ENCODE assay signal across 10 mouse cellular contexts in the genomic region with DNA sequence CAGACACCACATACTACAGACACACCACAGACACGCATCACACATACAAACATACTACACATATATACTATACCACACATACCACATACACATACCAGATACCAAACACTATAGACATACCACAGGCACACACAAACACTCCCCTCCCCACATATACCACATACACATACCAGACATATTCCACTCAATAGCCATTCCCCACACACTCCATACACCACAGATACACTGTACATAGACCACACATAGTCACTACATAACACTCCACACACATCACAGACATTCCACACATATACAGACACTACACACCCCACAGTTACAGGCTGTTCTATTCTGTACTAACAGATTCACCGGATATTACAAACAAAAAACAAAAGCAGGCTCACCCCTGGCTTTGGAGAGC. TPM values are rescaled to one million over a fixed set of nuclear protein-coding genes. Genes with fewer than 3 reads are reported as not detected.
A peak's percentile ranks its signal among the peaks of the same experiment; 100 is the strongest.
DNase-seq lines count a peak whose midpoint lies in the region; ATAC-seq and TF ChIP-seq lines count a peak whose summit lies in the region.
"Had no signal": no experiment of that assay in that cellular context is flagged by ENCODE, and none has a peak within 500 bp of the region (broad histone marks: within the 10 kb centered on the region; RNA-seq: fewer than 3 reads in every experiment).

No protein-coding gene starts in this region.

- peak overlapping the region; percentile 59 for H3K9ac ChIP-seq in lung, embryonic 16.5 days (ENCODE audit: low read length)
- H3K9ac ChIP-seq in limb, embryonic 13.5 days, result 0 out of 2 replicates have a peak overlapping the region, but pooled peaks have one; percentile 21
- H3K9ac ChIP-seq in stomach, postnatal 0 days (ENCODE audit: low read length), result no peak overlapping the region
- H3K9ac ChIP-seq: liver, embryonic 13.5 days had no signal

- no peak for TF ChIP-seq CTCF in cerebellum, adult 2 months (IDR thresholded peaks at IDR 0.05; ENCODE audit: borderline replicate concordance, insufficient read depth, low read depth, low read length)
- TF ChIP-seq CTCF in stomach, postnatal 0 days (IDR thresholded peaks at IDR 0.05; ENCODE audit: low read depth), result no peak

- ATAC-seq in lung, embryonic 16.5 days (ENCODE audit: low read depth), result no peak
- ATAC-seq in limb, embryonic 13.5 days (ENCODE audit: low FRiP score, low read depth), result no peak
- ATAC-seq in stomach, postnatal 0 days (ENCODE audit: low FRiP score, low TSS enrichment), result no peak
- no peak for ATAC-seq in granulocyte monocyte progenitor cell, adult 5-6 weeks (replicated peaks; ENCODE audit: poor library complexity, severe bottlenecking)

- peak overlapping the region; percentile 77 for H3K4me2 ChIP-seq in lung, embryonic 16.5 days (ENCODE audit: low read depth, low read length)
- peak overlapping the region; percentile 55 for H3K4me2 ChIP-seq in limb, embryonic 13.5 days (replicated peaks)
- peak overlapping the region; percentile 50 for H3K4me2 ChIP-seq in stomach, postnatal 0 days (replicated peaks; ENCODE audit: low read depth)
- H3K4me2 ChIP-seq: liver, embryonic 13.5 days had no signal

- TF ChIP-seq EP300 in stomach, postnatal 0 days (optimal IDR thresholded peaks at IDR 0.05), result no peak

- TF ChIP-seq POLR2A in cerebellum, adult 2 months (IDR thresholded peaks at IDR 0.05; ENCODE audit: borderline replicate concordance, insufficient read depth, low read length), result no peak

- no peak for DNase-seq in cerebellum, adult 2 months
- no peak for DNase-seq in cerebellum, adult 11-12 months
- DNase-seq in lung, postnatal 4 days, result no peak
- DNase-seq in stomach, postnatal 0 days (ENCODE audit: low spot score), result no peak
- no peak for DNase-seq in embryo, embryonic 10.5 days (ENCODE audit: low spot score)
- DNase-seq: cerebellum, postnatal 25 days; liver, embryonic 13.5 days had no signal

- H3K4me1 ChIP-seq in cerebellum, adult 2 months (ENCODE audit: control insufficient read depth, insufficient read depth, low read length), result no peaks in the 10 kb centered on the region; the same call in 1 of the 2 replicates
- peaks cover 25% of the 10 kb centered on the region for H3K4me1 ChIP-seq in lung, embryonic 16.5 days (replicated peaks; ENCODE audit: control insufficient read depth, insufficient read depth, low read length)
- peaks cover 23% of the 10 kb centered on the region for H3K4me1 ChIP-seq in limb, embryonic 13.5 days
- no peaks in the 10 kb centered on the region for H3K4me1 ChIP-seq in stomach, postnatal 0 days (replicated peaks; ENCODE audit: control insufficient read depth, insufficient read depth)

- no peaks in the 10 kb centered on the region for H3K27me3 ChIP-seq in cerebellum, adult 2 months (ENCODE audit: control insufficient read depth, insufficient read depth, low read length)
- H3K27me3 ChIP-seq in lung, embryonic 16.5 days (ENCODE audit: control insufficient read depth, insufficient read depth, low read depth, low read length), result no peaks in the 10 kb centered on the region
- no peaks in the 10 kb centered on the region for H3K27me3 ChIP-seq in limb, embryonic 13.5 days
- H3K27me3 ChIP-seq in stomach, postnatal 0 days (ENCODE audit: control insufficient read depth, insufficient read depth, low read length), result no peaks in the 10 kb centered on the region

- WGBS in cerebellum, adult 2 months, result 56% methylated on average over 2 of the region's 2 CpGs
- WGBS in lung, embryonic 16.5 days, result 52% methylated on average over 2 of the region's 2 CpGs
- WGBS in limb, embryonic 13.5 days, result 76% methylated on average over 2 of the region's 2 CpGs
- 74% methylated on average over 2 of the region's 2 CpGs for WGBS in stomach, postnatal 0 days

- H3K4me3 ChIP-seq in cerebellum, adult 2 months (replicated peaks; ENCODE audit: insufficient read depth, low read depth, low read length), result peak overlapping the region; percentile 28
- peak overlapping the region; percentile 54 for H3K4me3 ChIP-seq in lung, embryonic 16.5 days (ENCODE audit: low read length)
- H3K4me3 ChIP-seq in limb, embryonic 13.5 days, result peak overlapping the region; percentile 28
- H3K4me3 ChIP-seq in stomach, postnatal 0 days (ENCODE audit: low read depth, low read length), result peak overlapping the region; percentile 29
- H3K4me3 ChIP-seq: liver, embryonic 13.5 days had no signal

- H3K36me3 ChIP-seq in lung, embryonic 16.5 days (ENCODE audit: control insufficient read depth, insufficient read depth, low read length), result no peaks in the 10 kb centered on the region
- H3K36me3 ChIP-seq in limb, embryonic 13.5 days, result no peaks in the 10 kb centered on the region
- H3K36me3 ChIP-seq in stomach, postnatal 0 days (ENCODE audit: control insufficient read depth, insufficient read depth, low read length), result no peaks in the 10 kb centered on the region
- H3K36me3 ChIP-seq: liver, embryonic 13.5 days had no signal

- H3K27ac ChIP-seq in cerebellum, adult 2 months (ENCODE audit: insufficient read depth, low read length), result no peak overlapping the region
- H3K27ac ChIP-seq in lung, embryonic 16.5 days (ENCODE audit: low read length), result no peak overlapping the region
- H3K27ac ChIP-seq in limb, embryonic 13.5 days, result no peak overlapping the region
- H3K27ac ChIP-seq in stomach, postnatal 0 days (replicated peaks), result no peak overlapping the region
- H3K27ac ChIP-seq: liver, embryonic 13.5 days had no signal

- H3K9me3 ChIP-seq in lung, embryonic 16.5 days (ENCODE audit: control insufficient read depth, low read length), result no peaks in the 10 kb centered on the region
- no peaks in the 10 kb centered on the region for H3K9me3 ChIP-seq in limb, embryonic 13.5 days
- H3K9me3 ChIP-seq in stomach, postnatal 0 days (ENCODE audit: control insufficient read depth, low read length), result no peaks in the 10 kb centered on the region
- H3K9me3 ChIP-seq: liver, embryonic 13.5 days had no signal

RNA-seq across cellular contexts. Expression of a gene that starts 2.3 kb away (rescaled TPM):
- polyA plus RNA-seq in cerebellum, adult 2 months (2012; rRNA removed), result 227 and 244 TPM in 2 replicates
- 169 and 187 TPM in 2 replicates for polyA plus RNA-seq in lung, embryonic 16.5 days (2015; fragmentation: Nextera tagmentation; extraction: Ambion mirVana)
- 91.3 and 95.8 TPM in 2 replicates for polyA plus RNA-seq in limb, embryonic 13.5 days (2015; fragmentation: Nextera tagmentation; extraction: Ambion mirVana)
- polyA plus RNA-seq in stomach, postnatal 0 days (2015; fragmentation: Nextera tagmentation; extraction: Ambion mirVana), result 57.2 and 57.4 TPM in 2 replicates
- total RNA-seq in granulocyte monocyte progenitor cell, adult 5-6 weeks (2014; fragmentation: Nextera tagmentation), result 101 and 117 TPM in 2 replicates
- 159 and 165 TPM in 2 replicates for total RNA-seq in granulocyte monocyte progenitor cell, adult 5-6 weeks (2017)
